Mouse (Mus musculus) adrenal gland, adult 2 months (tissue): Measurements from ENCODE around the gene Hadhb. TPM values are rescaled to one million over a fixed set of nuclear protein-coding genes. Genes with fewer than 3 reads are reported as not detected.

ENCODE experiments used
- DNase-seq: peaks from one replicate; pipeline ENCODE4 v3.0.0; 2021
- long read RNA-seq: library from polyadenylated mRNA; stranded (forward); transcript quantifications from one replicate; pipeline ENCODE4 v2.0.0, GENCODE M21; 2021
- polyA plus RNA-seq: library from polyadenylated mRNA; depleted of rRNA; stranded (reverse); fragments of >200 nt; gene quantifications from 2 replicates; pipeline ENCODE4 v1.2.3, GENCODE M21; 2012; rRNA removed
- total RNA-seq, 2 experiments: library from RNA; stranded (reverse); gene quantifications; 2 replicates each; pipeline ENCODE4 v1.2.3; 2021

Gene Hadhb
- 1,000 to 10,000 TPM in 1 of 2 experiments, 100 to 1,000 TPM in 1; 944 to 1,072 TPM for total RNA-seq
- 65.7 and 66.9 TPM in 2 replicates for polyA plus RNA-seq
- long read RNA-seq, transcript Hadhb-201 (16 exons, 2,033 nt): minor isoform, 656 of 1,407 reads
- long read RNA-seq, transcript Hadhb-203 (16 exons, 2,048 nt): major isoform, 668 of 1,407 reads
- long read RNA-seq, transcript Hadhb-202 (16 exons, 2,045 nt): minor isoform, 16 of 1,407 reads
- long read RNA-seq, partial matches to known transcripts: 33 of 1,407 reads
- long read RNA-seq, other reads (novel, unspliced or antisense): 34 of 1,407 reads

DNA sequence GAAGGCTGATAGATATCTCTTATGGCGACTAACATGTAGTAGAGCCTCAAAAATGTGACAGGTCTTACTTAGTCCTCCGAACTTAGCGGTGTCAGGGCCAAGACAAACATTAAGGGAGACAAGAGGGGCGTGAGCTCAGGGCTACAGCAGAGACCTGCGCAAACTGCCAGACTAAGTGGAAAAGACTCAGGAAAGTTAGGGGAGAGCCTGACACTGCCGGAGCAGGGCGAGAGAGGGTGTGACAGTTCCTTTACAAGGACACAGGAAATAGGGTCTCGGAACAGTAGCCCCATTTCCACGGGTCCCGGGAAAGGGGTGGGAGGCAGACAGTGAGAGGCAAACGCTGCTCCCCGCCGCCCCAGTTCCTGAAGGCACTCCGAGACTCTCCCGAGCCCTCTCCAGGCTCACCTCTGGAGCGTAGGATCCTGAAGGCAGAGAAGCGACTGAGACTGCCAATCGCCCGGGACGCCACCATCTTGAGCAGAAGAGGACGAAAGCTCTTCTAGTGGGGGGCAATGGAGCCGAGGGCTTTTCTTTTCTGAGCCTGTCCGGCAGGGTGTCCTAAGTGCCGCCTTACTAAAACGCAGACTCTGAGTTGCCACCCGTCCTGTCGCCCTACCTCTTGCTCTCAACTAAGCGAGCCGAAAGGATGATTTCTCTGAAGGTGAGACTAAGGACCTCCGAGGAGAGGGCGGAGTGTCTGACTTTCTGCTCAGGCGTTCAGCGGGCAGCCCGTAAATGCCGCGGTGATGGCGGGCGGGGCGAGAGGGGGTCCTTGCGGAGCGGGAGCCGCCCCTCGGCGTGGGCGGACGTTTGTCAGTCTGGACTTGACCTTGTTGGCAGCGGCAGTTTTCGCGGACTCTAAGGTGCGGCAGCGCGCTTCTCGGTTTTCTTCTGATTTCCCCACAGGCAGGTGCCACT, at the start of gene Hadhb, which contains the start of gene Hadha:
Gene Hadhb (plus strand): TSS at position 775 of the 921 bp plus-strand sequence.
Gene Hadha (minus strand): TSS at position 689 of the 921 bp plus-strand sequence.
- DNase-seq: peak; percentile 94

DNA sequence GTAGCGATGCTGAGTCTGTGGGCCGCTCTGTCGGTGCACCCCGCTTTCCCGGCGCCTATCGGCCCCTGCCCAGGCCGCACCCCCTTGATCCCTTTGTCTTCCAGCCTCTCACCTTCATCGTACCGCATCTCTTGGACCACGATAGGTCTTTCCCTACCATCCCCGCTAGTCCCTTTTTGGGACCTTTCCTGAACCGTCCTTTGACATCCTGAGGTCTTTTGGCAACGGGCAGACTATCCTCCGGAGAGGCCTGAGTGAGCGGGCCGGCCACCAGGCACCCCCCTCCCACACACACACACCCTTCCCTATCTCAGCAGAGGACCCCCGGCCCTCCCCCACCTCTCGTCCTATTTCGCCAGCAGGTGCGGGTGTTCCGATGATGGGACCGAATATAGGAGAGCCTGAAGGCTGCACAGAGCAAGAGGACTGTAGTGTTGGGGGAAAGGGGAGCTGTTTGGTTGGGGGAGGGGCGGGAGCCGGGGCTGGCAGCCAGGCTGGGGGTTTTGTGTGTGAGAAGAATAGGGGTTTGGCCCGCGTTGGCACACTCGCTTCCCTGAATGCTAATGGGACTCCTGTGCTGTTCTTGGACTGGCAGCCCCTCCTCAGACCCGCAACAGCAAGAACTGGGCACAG, 49.3 kb upstream of the Hadhb start, which contains the start of gene 3110082J24Rik:
Gene 3110082J24Rik (minus strand): TSS at position 419 of the 633 bp plus-strand sequence.
- DNase-seq: no peak

DNA sequence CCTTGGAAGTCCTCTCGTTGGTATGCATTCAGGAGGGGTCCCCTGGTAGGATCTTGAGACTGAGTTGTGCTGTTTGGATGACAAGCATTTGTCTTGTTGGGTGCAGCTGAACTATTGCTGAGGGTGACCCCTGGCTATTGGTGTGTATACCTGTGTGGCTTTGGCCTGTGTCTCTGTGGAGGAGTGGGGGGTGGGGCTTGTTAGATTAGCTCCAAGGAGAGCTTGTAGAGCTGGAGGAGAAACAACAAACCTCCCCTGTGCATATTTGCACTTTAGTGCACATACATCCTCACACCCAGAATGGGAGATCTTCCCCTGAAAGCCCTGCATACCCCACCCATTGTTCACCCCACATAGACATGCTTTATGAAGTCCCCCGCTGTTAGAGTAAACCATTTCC, 48.3 kb upstream of the Hadhb start:
- no peak for DNase-seq

DNA sequence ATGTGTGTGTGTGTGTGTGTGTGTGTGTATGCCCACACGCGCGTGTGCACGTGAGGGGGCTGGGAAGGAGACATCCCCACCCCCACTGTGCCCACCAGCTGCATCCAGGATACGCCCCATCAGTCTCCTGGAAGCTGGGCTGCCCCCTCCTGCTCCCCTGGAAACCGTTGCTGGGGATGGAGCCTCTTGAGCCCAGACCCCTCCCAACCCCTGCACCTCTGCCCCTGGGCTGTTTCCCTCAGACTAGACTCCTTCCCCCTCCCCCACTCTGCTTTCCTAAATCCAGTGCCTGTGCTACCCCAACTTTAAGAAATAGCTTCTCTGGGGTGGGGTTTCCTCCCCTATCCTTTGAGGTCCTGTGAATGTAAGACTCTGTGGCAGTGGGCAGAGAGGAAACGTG, 47.9 kb upstream of the Hadhb start:
- DNase-seq: no peak

DNA sequence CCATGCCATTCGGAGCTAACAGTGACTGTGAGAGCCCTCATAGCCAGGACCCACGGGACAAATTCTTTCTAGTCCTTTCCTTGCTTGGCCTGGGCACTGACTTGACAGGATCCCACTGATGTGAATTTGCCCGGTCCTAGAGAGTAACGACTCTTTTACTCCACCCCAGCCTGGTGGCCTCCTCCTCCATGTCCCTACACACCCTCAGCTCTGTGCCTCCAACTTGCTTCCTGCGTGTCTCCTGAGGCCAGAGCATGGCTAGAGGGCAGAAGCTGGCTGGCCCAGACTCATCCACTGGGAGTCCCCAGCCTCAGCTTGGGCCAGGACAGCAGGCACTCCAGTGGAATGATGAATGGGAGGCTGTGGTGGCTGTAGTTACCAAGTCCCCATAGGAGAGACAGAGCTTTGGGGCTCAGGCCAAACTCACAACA, 47.4 kb upstream of the Hadhb start:
- DNase-seq: no peak

DNA sequence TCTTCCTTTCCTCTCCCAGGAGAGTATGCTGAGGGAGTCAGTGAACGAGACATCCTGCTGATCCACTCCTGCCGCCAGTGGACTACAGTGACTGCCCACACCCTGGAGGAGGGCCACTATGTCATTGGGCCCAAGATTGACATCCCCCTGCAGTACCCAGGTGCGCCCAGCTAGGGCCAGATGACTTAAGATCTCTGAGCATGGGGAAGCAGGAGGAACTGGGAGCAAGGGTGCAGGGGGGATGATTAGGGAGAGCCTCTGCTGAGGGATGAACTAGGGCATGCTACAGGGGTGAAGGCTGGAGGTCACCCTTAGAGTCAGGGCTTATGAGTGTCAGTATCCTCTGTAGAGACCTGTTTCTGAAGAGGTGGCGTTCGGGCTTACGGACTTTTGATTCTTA, 46.8 kb upstream of the Hadhb start:
- no peak for DNase-seq

DNA sequence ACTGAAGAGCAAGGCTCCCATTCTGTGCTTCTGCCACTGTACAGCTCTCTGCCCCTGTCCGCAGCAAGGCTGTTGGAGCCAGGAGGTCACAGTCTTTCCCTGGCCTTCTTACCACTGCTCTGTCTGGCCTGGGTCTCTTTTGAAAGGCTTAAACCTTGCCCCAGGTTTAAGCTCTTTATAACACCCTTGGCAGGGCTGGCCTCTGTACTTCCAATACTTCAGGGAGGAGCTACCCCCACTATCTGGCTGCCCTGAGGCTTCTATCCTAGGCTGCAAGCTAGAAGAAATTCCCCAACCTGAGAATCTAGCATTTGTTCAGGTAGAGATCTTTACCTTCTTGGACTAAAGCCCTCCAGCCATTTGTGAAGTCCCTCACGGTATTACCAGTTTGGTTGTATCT, 45.1 kb upstream of the Hadhb start:
- DNase-seq: no peak

DNA sequence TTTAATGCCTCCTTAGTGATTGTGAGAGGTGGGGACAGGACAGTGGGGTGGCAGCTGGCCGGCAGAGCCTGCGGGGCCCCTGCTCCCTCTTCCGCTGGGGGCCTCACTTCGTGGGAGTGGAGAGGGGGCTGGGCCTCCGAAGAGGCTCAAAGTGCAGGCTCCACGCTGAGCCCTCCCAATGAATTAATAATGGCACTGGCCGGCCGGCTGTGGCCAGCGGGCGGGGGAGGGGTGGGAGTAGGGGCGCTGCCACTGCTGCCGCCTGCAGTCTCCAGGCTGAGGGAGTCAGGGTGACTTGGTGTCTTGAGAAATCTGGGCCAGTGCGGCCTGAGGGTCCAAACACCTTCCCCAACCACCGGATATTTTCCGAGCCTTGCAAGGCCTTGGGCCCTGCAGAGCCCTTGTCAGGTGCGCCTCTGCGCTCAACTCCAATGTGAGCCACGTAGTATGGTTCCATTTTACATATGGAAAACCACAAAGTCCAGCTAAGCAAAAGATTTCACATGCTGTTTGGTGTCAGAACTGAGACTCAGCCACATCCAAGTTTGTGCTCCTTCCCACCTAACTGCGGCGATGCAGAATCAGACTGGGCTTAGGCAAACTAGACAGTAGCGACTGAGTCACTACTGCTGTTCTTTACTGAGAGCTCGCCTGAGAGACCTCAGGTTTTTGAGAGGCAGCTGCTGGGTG, 44.5 kb upstream of the Hadhb start:
- DNase-seq: no peak

DNA sequence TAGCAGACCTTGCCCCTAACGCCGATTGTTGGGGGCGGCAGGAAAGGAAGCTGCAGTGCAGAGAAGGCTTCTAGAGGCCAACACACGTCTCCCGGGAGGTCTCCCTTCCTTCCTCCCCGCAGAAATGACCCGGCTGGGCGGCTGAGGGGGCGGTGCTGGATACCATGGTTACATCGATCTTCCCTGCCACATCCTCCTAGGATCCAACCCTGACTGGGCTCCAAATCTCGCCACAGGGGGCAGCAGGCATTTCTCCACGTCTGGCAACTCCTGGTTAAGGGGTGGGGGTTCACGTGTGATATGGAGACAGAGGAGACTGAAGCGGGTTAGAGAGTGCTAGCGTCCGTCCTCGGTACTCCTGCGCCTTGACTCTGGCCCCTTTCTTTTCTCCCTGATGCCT, 43.9 kb upstream of the Hadhb start:
- DNase-seq: no peak

DNA sequence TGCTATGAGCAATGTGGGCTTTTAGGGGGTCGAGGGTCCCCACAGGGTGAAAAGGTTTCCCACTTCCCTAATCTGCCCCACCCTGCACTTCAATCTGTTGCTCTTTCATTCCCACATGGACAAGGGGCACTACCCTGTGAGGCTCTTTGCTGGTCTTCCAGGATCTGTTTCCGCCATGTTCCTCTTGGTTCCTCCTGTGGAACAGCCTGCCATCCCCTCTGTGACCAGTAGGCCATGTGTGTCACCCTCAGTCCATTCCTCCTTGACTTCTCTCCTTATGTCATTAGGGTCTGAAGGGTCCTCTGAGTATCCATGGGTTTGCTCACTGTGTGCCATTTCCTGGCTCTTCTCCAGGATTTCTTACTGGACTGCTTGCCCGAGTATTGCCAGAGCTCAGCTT, 43.3 kb upstream of the Hadhb start:
- no peak for DNase-seq

DNA sequence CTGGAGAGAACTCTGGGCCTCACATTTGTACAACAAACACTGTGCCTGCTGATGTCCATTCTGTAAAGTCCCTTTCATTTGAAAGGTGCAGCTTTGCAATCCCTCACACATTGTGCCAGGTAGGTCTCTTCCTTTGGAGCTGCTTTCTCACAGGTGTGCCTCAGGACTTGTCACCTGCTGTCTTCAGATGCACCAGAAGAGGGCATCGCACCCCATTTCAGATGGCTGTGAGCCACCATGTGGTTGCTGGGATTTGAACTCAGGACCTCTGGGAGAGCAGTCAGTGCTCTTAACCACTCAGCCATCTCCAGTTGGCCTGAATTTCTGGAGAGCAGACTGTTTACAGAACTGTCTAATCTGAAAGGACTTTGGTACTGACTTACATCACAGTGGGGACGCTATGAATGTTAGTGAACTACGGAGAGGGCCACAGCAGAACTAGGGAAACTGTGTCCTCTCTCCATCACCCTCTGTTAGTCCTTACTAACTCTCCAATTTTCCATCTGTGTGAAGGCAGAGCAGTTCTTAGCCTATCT, 42.4 kb upstream of the Hadhb start:
- DNase-seq: no peak

DNA sequence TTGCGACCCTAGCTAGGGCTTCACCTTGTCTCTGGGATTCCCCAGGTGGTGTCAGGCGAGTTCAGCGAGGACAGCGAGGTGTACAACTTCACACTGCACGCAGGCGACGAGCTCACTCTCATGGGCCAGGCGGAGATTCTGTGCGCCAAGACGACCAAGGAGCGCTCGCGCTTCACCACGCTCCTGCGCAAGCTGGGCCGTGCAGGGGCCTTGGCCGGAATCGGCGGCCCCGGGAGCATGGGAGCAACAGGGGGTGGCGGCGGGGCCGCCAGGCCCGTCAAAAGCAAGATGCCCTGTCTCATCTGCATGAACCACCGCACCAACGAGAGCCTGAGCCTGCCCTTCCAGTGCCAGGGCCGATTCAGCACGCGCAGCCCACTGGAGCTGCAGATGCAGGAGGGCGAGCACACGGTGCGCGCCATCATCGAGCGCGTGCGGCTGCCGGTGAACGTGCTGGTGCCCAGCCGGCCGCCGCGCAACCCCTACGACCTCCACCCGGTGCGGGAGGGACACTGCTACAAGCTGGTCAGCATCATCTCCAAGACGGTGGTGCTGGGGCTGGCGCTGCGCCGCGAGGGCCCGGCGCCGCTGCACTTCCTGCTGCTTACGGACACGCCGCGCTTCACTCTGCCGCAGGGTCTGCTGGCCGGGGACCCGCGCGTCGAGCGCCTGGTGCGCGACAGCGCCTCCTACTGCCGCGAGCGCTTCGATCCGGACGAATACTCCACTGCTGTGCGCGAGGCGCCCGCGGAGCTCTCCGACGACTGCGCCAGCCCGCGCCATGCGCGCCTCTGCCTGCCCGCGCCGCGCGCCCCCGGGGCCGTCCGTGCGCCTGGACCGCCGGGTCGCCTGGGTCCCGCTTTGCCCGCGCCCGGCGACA, 40.9 kb upstream of the Hadhb start:
- peak; percentile 68 for DNase-seq

DNA sequence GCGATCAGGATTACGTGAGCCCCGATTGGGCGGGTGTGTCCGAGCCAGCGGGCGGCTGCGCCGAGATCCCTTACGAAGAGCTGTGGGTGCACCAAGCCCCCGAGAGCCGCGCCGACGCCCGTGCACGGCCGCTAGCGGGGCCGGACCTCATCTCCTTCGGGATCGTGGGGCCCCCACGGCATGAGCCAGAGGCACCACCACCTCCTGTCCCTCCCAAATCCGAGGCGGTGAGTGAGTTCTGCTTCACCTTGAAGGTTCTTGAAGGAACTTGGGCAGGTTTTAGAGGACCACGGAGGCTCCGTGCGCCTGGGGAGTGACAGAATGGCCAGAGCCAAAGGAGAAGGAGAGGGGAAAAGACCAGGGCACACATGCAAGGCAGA, 40.3 kb upstream of the Hadhb start:
- DNase-seq: no peak

DNA sequence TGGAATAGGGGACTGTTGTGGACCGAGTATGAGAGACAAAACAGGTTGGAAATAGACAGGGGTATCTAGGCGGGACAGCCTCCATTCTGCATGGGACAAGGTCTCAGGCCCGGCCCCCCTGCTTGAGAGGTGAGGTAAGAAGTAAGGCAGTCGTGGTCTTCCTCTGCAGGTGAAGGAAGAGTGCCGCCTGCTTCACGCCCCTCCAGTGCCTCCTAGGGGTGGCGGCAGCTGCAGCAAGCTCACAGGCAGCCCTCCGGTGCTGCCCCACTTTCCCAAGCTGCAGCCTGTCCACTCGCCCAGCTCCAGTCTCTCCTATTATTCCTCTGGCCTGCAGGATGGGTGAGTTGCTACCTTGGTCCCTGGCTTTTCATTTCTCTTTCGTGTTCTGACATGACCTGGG, 39.3 kb upstream of the Hadhb start:
- no peak for DNase-seq

DNA sequence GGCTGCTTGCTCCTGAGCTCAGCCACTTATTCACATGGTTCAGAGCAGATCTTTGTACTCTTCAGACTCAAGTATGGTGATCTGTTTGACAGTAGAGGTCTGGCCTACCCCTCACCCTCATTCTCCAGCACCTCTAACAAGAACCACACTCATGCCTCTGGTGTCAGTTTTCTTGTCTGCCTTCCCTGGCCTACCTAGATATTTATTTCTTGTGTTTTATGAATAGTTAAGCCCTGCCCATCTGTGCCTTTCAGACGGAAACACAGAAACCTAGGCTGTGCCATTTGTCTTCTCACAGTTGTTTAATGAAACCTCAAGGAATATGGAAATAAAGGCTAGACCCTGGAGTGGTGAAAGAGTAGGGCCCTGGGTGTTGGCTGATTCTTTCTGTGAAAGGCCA, 37.0 kb upstream of the Hadhb start:
- DNase-seq: no peak

DNA sequence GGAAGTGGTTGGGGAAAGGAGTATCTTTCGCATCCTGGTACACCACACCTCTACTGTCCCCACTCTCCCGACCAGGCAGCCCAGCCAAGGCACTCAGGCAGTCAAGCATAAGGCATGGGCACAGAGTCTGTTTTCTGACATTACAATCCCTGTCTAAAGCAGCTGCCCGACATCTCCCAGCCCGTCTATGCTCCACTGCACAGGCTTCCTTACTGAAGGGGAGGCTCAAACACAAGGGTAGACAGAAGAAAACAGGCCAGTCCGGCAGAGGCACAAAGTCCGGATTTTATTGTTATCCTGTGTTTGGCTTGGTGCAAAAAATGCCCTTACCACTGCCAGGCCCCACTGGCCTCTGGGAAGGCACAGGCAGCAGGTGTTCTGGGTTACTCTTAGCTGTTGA, 35.9 kb upstream of the Hadhb start:
- DNase-seq: no peak

DNA sequence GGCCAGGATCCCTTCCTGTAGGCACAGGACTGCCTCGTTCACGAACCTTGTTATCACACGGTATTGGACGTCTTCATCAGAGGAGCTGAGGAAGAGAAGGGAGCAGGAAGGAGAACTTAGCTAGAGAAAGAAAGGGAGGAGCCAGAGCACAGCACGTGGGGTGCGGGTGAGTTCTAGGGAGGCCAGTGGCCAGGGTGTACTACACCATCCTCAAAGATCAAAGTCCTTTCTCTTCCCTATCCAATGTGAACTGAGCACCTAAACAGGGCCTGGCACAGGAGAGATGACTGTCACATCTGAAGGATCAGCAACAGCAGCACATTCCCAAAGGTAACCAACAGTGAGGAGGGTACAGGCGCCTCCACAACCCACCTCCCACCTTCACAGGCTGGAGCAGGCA, 34.9 kb upstream of the Hadhb start:
- DNase-seq: no peak

DNA sequence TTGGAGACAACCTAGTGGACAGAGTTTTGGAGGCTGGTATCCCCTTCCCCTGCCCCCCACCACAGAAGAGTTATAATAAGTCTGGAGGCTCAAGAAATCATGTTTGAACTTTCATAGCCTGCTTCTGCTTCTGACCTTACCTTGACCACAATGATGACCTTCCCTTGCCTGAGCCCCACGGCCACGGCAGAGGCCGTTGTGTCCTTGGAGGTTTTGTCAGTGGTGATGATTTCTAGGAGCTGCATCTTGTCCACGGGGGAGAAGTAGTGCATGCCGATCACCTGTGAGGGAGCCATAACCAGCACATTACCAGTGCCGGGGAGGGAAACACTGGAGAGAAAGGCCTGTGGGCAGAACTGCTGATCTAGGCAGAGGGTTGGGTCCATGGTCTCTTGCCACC, 32.6 kb upstream of the Hadhb start:
- DNase-seq: no peak

DNA sequence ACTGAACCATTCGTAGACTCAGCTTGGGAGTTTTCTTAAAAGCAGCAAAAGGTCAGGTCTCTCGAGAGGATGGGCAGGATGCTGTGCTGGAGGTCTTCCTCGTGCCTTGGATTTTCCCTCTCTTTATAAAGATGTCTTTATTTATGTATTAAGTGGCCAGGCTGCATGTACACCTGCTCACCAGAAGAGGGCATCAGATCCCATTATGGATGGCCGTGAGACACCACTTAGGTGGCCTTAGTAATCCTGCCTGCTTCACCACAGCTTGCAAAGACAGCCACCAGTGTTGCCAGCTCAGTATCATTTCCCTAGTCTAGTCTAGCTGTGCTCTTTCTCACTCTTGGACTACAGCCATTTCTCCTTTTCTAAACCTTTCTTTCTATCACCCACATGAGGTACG, 29.5 kb upstream of the Hadhb start:
- DNase-seq: no peak

DNA sequence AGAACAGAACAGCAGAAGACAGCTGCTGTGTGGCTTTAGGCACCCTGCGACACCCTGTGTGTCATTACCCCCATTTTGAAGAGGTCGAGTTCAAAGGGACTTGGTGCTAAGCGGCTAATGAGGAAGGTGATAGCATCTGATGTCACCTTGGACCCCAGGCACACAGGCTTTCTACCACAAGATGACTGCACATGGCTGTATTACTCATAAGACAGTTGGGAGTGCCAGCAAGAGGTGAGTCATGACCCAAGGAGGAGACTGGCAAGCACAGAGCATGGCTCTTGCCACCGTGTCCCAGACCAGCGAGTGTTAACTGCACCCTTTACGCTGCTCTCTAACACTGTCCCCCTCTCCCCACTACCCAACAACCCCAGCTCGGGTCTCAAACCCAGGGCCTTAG, 28.3 kb upstream of the Hadhb start:
- DNase-seq: peak; percentile 79
